Mouse (Mus musculus) ES-Bruce4 (cell line): ENCODE data around the gene Acvr1b. TPM values are rescaled to one million over a fixed set of nuclear protein-coding genes. Genes with fewer than 3 reads are reported as not detected.

Experiments used
- H3K27ac ChIP-seq: 2 replicates; pipeline ENCODE4 v1.5.1; 2012; ENCODE audit warnings: low read length, inconsistent platforms; ENCODE audit not compliant: insufficient read depth
- H3K27me3 ChIP-seq: 2 replicates; pipeline ENCODE4 v1.6.1; 2012; ENCODE audit warnings: mild to moderate bottlenecking, low read length, inconsistent platforms; ENCODE audit not compliant: control insufficient read depth, poor library complexity, insufficient read depth, severe bottlenecking
- H3K36me3 ChIP-seq: 2 replicates; pipeline ENCODE4 v1.6.1; 2012; ENCODE audit warnings: inconsistent platforms, mild to moderate bottlenecking, low read length, moderate library complexity; ENCODE audit not compliant: control insufficient read depth, poor library complexity, insufficient read depth, severe bottlenecking
- H3K4me1 ChIP-seq: one replicate; pipeline ENCODE4 v1.8.1; 2011; ENCODE audit warnings: low read length; ENCODE audit not compliant: control insufficient read depth, insufficient read depth
- H3K4me3 ChIP-seq: 2 replicates; pipeline ENCODE4 v1.5.1; 2011; ENCODE audit warnings: low read depth, mild to moderate bottlenecking, low read length
- H3K9ac ChIP-seq: 2 replicates; pipeline ENCODE4 v1.6.1; 2012; ENCODE audit warnings: low read depth, mild to moderate bottlenecking, inconsistent platforms; ENCODE audit not compliant: poor library complexity, severe bottlenecking
- H3K9me3 ChIP-seq: replicated peaks from 2 replicates; pipeline ENCODE4 v1.6.1; 2012; ENCODE audit warnings: mild to moderate bottlenecking, low read length, inconsistent platforms; ENCODE audit not compliant: control insufficient read depth, poor library complexity, insufficient read depth, severe bottlenecking
- CTCF ChIP-seq: IDR thresholded peaks from one replicate; pipeline ENCODE4 v1.8.1; 2011; ENCODE audit warnings: low read depth, low read length
- EP300 ChIP-seq: IDR thresholded peaks from 2 replicates; pipeline ENCODE4 v1.6.1; 2011; ENCODE audit warnings: low read depth, low read length; ENCODE audit not compliant: insufficient read depth
- POLR2A ChIP-seq: IDR thresholded peaks from one replicate; pipeline ENCODE4 v1.8.1; 2011; ENCODE audit warnings: low read length; ENCODE audit not compliant: insufficient read depth
- polyA plus RNA-seq: library from polyadenylated mRNA; stranded (reverse); fragments of >200 nt; gene quantifications from 2 replicates; pipeline ENCODE4 v1.2.4, GENCODE M21; 2011; ENCODE audit warnings: low read depth; ENCODE audit not compliant: missing spikeins, insufficient read depth, insufficient read length

Gene Acvr1b
- polyA plus RNA-seq, 1 experiment = 27.7 TPM

GRCm38 (mm10) chr15:101255842-101256462, 82.1 kb downstream of the Acvr1b start:
- Histone ChIP-seq H3K36me3 (no peaks in the 10 kb centered on the region), H3K27ac (no peak overlapping the region), H3K4me1 (peaks cover 12% of the 10 kb centered on the region), H3K27me3 (no peaks in the 10 kb centered on the region), H3K9ac (no peak overlapping the region), H3K9me3 (no peaks in the 10 kb centered on the region), H3K4me3 (no peak overlapping the region)
- TF ChIP-seq CTCF = no peak
- TF ChIP-seq POLR2A = no peak
- no peak for TF ChIP-seq EP300

GRCm38 (mm10) chr15:101256463-101257206, 82.8 kb downstream of the Acvr1b start:
- no peaks in the 10 kb centered on the region for H3K36me3 ChIP-seq
- H3K9ac ChIP-seq = no peak overlapping the region
- H3K9me3 ChIP-seq = no peaks in the 10 kb centered on the region
- H3K27ac ChIP-seq = no peak overlapping the region
- H3K4me1 ChIP-seq = peaks cover 12% of the 10 kb centered on the region
- no peak overlapping the region for H3K4me3 ChIP-seq
- no peak for TF ChIP-seq EP300
- no peaks in the 10 kb centered on the region for H3K27me3 ChIP-seq

GRCm38 (mm10) chr15:101258420-101258819, 84.6 kb downstream of the Acvr1b start:
- no peak for TF ChIP-seq EP300
- TF ChIP-seq CTCF = no peak
- TF ChIP-seq POLR2A = no peak
- H3K4me3 ChIP-seq = no peak overlapping the region
- H3K9ac ChIP-seq = no peak overlapping the region
- no peaks in the 10 kb centered on the region for H3K27me3 ChIP-seq
- H3K4me1 ChIP-seq = peaks cover 14% of the 10 kb centered on the region
- H3K27ac ChIP-seq = no peak overlapping the region
- no peaks in the 10 kb centered on the region for H3K36me3 ChIP-seq
- H3K9me3 ChIP-seq = no peaks in the 10 kb centered on the region

- TF ChIP-seq CTCF (no peak), EP300 (no peak), POLR2A (no peak)
- no peaks in the 10 kb centered on the region for H3K27me3 ChIP-seq
- peaks cover 14% of the 10 kb centered on the region for H3K4me1 ChIP-seq
- no peaks in the 10 kb centered on the region for H3K36me3 ChIP-seq
- H3K9me3 ChIP-seq = no peaks in the 10 kb centered on the region
- no peak overlapping the region for H3K27ac ChIP-seq
- H3K4me3 ChIP-seq = no peak overlapping the region
- no peak overlapping the region for H3K9ac ChIP-seq
Observed at GRCm38 (mm10) chr15:101259922-101260321, 86.1 kb downstream of the Acvr1b start.

- Histone ChIP-seq H3K9ac (no peak overlapping the region), H3K4me1 (peaks cover 14% of the 10 kb centered on the region)
Observed at GRCm38 (mm10) chr15:101260387-101260786, 86.5 kb downstream of the Acvr1b start.

GRCm38 (mm10) chr15:101260874-101261622, 87.2 kb downstream of the Acvr1b start:
- H3K27me3 ChIP-seq = no peaks in the 10 kb centered on the region
- no peak for TF ChIP-seq CTCF
- no peak for TF ChIP-seq POLR2A
- no peak for TF ChIP-seq EP300
- no peak overlapping the region for H3K4me3 ChIP-seq
- H3K4me1 ChIP-seq = peaks cover 13% of the 10 kb centered on the region
- H3K9ac ChIP-seq = no peak overlapping the region
- H3K9me3 ChIP-seq = no peaks in the 10 kb centered on the region
- H3K36me3 ChIP-seq = no peaks in the 10 kb centered on the region
- H3K27ac ChIP-seq = no peak overlapping the region

More at GRCm38 (mm10) chr15:101260387-101260786, 86.5 kb downstream of the Acvr1b start:
- Histone ChIP-seq H3K27ac (no peak overlapping the region), H3K36me3 (no peaks in the 10 kb centered on the region), H3K27me3 (no peaks in the 10 kb centered on the region), H3K4me3 (no peak overlapping the region), H3K9me3 (no peaks in the 10 kb centered on the region)
- TF ChIP-seq EP300 (no peak), CTCF (no peak), POLR2A (no peak)
